Mouse (Mus musculus) liver, postnatal 0 days (tissue): ENCODE results near the gene Pbld2. TPM values are rescaled to one million over a fixed set of nuclear protein-coding genes. Genes with fewer than 3 reads are reported as not detected.

Experiments used
- ATAC-seq: fragments of 200-750 bp; cut with Nextera tagmentation; 2 replicates; pipeline ENCODE4 v1.8.0; 2017; ENCODE audit warnings: mild to moderate bottlenecking, moderate library complexity
- DNase-seq: peaks from one replicate; pipeline ENCODE4 v3.0.0-alpha.2; 2016
- H3K27ac ChIP-seq: fragments of 300-500 bp; sonication (generic); 2 replicates; pipeline ENCODE4 v1.5.1; 2014; ENCODE audit warnings: antibody characterized with exemption, moderate library complexity, mild to moderate bottlenecking, low read depth
- H3K27me3 ChIP-seq: fragments of 300-500 bp; sonication (generic); 2 replicates; pipeline ENCODE4 v1.6.1; 2014; ENCODE audit warnings: low read length, control low read depth, mixed read lengths; ENCODE audit not compliant: insufficient read depth
- H3K36me3 ChIP-seq: fragments of 300-500 bp; sonication (generic); replicated peaks from 2 replicates; pipeline ENCODE4 v1.6.1; 2014; ENCODE audit warnings: mild to moderate bottlenecking, control low read depth, low read length, moderate library complexity, mixed read lengths; ENCODE audit not compliant: insufficient read depth
- H3K4me1 ChIP-seq: fragments of 300-500 bp; sonication (generic); 2 replicates; pipeline ENCODE4 v1.6.1; 2014; ENCODE audit warnings: antibody characterized with exemption, mild to moderate bottlenecking, control low read depth; ENCODE audit not compliant: insufficient read depth
- H3K4me2 ChIP-seq: fragments of 300-500 bp; sonication (generic); 2 replicates; pipeline ENCODE4 v1.6.1; 2014; ENCODE audit warnings: low read depth, mild to moderate bottlenecking, low read length, moderate library complexity, mixed read lengths
- H3K4me3 ChIP-seq: fragments of 300-500 bp; sonication (generic); 2 replicates; pipeline ENCODE4 v1.5.1; 2014; ENCODE audit warnings: low read depth, low read length
- H3K9ac ChIP-seq: fragments of 300-500 bp; sonication (generic); replicated peaks from 2 replicates; pipeline ENCODE4 v1.6.1; 2014; ENCODE audit warnings: mild to moderate bottlenecking, moderate library complexity
- H3K9me3 ChIP-seq: fragments of 300-500 bp; sonication (generic); 2 replicates; pipeline ENCODE4 v1.6.1; 2016; ENCODE audit warnings: mild to moderate bottlenecking, control low read depth, low read length, mixed read lengths
- CTCF ChIP-seq: sonication (generic); IDR thresholded peaks from 2 replicates; pipeline ENCODE4 v1.5.1; 2016; ENCODE audit warnings: antibody characterized with exemption, low read depth
- EP300 ChIP-seq: IDR thresholded peaks from 2 replicates; pipeline ENCODE4 v1.6.1; 2016; ENCODE audit warnings: antibody characterized with exemption, low read depth, mild to moderate bottlenecking
- WGBS: fragments of 180-500 bp; shearing (Covaris S2); extraction: QIAGEN DNeasy Blood & Tissue Kit; methylation state at CpG from one replicate; pipeline ENCODE4 v1.1.7; 2014; ENCODE audit not compliant: insufficient replicate concordance; 5-methylcytosine and 5-hydroxymethylcytosine counted together
- polyA plus RNA-seq: library from polyadenylated mRNA; unstranded; fragments of >200 nt; fragmentation: Nextera tagmentation; extraction: Ambion mirVana; gene quantifications from 2 replicates; pipeline ENCODE4 v1.2.1, GENCODE M21; 2015

Pbld2 gene
- polyA plus RNA-seq, result 15.0 and 17.3 TPM in 2 replicates

DNA sequence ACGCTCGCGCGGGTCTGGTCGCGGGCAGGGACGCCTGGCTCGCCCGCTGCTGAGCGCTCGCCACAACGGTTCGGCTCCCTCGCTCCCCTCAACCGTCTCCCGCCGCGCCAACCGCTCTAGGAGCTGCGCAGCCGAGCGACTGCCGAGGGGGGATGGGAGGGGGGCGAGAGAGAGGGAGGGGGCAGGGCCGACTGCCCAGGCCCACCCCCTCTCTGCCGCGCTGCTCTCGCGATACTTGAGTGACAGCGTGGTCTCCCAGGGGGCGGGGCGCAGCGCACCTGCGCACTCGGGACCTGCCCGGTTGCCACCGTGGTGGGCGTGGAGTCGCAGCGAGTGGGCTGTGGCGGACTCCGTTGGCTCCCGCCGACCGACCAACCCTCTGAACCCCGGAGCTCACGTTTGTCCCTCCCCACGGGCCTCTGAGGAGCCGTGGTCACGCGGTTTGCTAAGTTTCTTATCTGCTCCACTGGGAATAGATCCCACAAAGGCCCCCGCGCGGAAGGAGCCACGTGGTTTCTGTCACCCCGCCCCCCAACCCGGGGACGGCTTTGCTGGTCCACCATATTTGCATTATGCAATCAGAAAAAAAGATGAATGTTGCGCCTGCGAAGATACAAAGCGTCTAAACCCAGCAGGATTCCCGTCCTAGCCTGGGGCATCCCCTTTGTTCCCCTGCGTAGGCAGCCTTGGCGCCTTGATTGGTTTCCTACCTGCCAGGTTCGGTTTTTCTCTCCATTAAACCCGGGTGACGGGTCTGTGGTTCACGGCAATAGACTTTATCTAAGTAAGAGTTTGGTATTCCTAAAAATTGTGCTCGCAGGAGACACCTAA lies at the start of gene Pbld2, which contains the start of gene Hnrnph3:
Gene Pbld2, plus strand, starts transcription at position 567 of the 831 bp plus-strand sequence.
Gene Hnrnph3, minus strand, starts transcription at position 469 of the 831 bp plus-strand sequence.
- ATAC-seq, result peak; percentile 94
- WGBS, result under 1% methylated on average over 56 of the region's 69 CpGs

GRCm38 (mm10) chr10:62979667-62980038 lies 44.5 kb upstream of the Pbld2 start:
- Histone ChIP-seq H3K36me3 (no peaks in the 10 kb centered on the region), H3K4me1 (peaks cover 5% of the 10 kb centered on the region; the same call in 1 of the 2 replicates), H3K9me3 (no peaks in the 10 kb centered on the region), H3K9ac (no peak overlapping the region), H3K4me3 (peak overlapping the region; percentile 84), H3K27me3 (no peaks in the 10 kb centered on the region), H3K27ac (no peak overlapping the region), H3K4me2 (peak overlapping the region; percentile 93)
- no peak for TF ChIP-seq EP300
- TF ChIP-seq CTCF, result no peak
- DNase-seq (no peak), ATAC-seq (no peak)
- 16% methylated on average over 10 of the region's 10 CpGs for WGBS

More for the DNA sequence above, at the start of gene Pbld2, which contains the start of gene Hnrnph3:
- Histone ChIP-seq H3K9ac (peak within 1 kb of the TSS; percentile 100), H3K27me3 (no peaks in the 10 kb centered on the region), H3K27ac (peak within 1 kb of the TSS; percentile 100), H3K4me1 (peaks cover 22% of the 10 kb centered on the region), H3K4me3 (peak within 1 kb of the TSS; percentile 99), H3K36me3 (no peaks in the 10 kb centered on the region), H3K9me3 (no peaks in the 10 kb centered on the region), H3K4me2 (peak within 1 kb of the TSS; percentile 82)
- TF ChIP-seq CTCF (no peak), EP300 (peak; percentile 63; the same call in 1 of the 2 replicates)
- peak; percentile 98 for DNase-seq

- TF ChIP-seq CTCF (peak; percentile 57), EP300 (no peak)
- peak within 1 kb of the TSS; percentile 84 for H3K4me3 ChIP-seq
- WGBS, result under 1% methylated on average over 64 of the region's 77 CpGs
- no peaks in the 10 kb centered on the region for H3K27me3 ChIP-seq
- no peaks in the 10 kb centered on the region for H3K9me3 ChIP-seq
- peak; percentile 93 for ATAC-seq
- peaks cover 5% of the 10 kb centered on the region; the same call in 1 of the 2 replicates for H3K4me1 ChIP-seq
- peak within 1 kb of the TSS; percentile 93 for H3K4me2 ChIP-seq
- H3K9ac ChIP-seq, result peak within 1 kb of the TSS; percentile 77
- DNase-seq, result peak; percentile 90
- peaks cover 2% of the 10 kb centered on the region; the same call in 1 of the 2 replicates for H3K36me3 ChIP-seq
- H3K27ac ChIP-seq, result peak within 1 kb of the TSS; percentile 20; the same call in 1 of the 2 replicates
Measured at GRCm38 (mm10) chr10:62980039-62980954, 43.8 kb upstream of the Pbld2 start, which contains the start of gene Rufy2. TSS of gene Rufy2 (plus strand) at chr10:62980223.

- Histone ChIP-seq H3K9me3 (no peaks in the 10 kb centered on the region), H3K4me1 (peaks cover 5% of the 10 kb centered on the region; the same call in 1 of the 2 replicates), H3K4me3 (no peak overlapping the region), H3K9ac (no peak overlapping the region), H3K27me3 (no peaks in the 10 kb centered on the region), H3K4me2 (no peak overlapping the region), H3K27ac (no peak overlapping the region), H3K36me3 (peaks cover 10% of the 10 kb centered on the region)
- DNase-seq (no peak), ATAC-seq (no peak)
- TF ChIP-seq CTCF, result no peak
- no peak for TF ChIP-seq EP300
- 76% methylated on average over 11 of the region's 11 CpGs for WGBS
Measured at GRCm38 (mm10) chr10:62984072-62984471, 40.0 kb upstream of the Pbld2 start.

DNA sequence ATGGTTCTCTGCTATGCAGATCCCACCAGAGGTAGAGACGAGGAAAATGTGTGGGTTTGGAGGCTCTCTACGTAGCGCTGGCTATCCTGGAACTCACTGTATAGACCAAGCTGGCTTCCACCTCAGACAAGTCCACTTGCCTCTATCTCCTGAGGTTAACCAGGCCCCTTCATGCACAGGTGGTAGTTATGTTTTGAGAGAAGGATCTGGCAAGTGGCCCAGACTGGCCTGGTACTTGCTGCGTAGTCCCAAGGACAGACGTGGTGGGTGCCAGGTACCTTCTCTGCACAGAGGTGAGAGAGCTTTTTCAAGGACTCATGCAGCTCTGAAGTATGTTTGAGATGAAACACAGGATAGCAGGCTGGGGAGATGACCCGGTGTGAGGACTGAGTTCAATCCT lies 39.6 kb upstream of the Pbld2 start:
- WGBS, result 83% methylated on average over 6 of the region's 6 CpGs
- H3K9me3 ChIP-seq, result no peaks in the 10 kb centered on the region
- no peak for ATAC-seq
- H3K9ac ChIP-seq, result no peak overlapping the region
- H3K4me1 ChIP-seq, result peaks cover 4% of the 10 kb centered on the region; the same call in 1 of the 2 replicates
- H3K27me3 ChIP-seq, result no peaks in the 10 kb centered on the region
- no peak overlapping the region for H3K4me2 ChIP-seq
- H3K27ac ChIP-seq, result no peak overlapping the region
- H3K36me3 ChIP-seq, result peaks cover 10% of the 10 kb centered on the region
- DNase-seq, result no peak
- no peak for TF ChIP-seq EP300
- TF ChIP-seq CTCF, result no peak
- H3K4me3 ChIP-seq, result no peak overlapping the region
